Mouse (Mus musculus) brown adipose tissue, adult 24 weeks (tissue): ENCODE measurements around the gene B230104I21Rik. TPM values are rescaled to one million over a fixed set of nuclear protein-coding genes. Genes with fewer than 3 reads are reported as not detected.

Experiments
- H3K27ac ChIP-seq: fragments of 200-500 bp; replicated peaks from 2 replicates; pipeline ENCODE4 v1.5.1; 2012; ENCODE audit warnings: low read depth, mild to moderate bottlenecking, low read length
- H3K4me1 ChIP-seq: fragments of 200-500 bp; 2 replicates; pipeline ENCODE4 v1.6.1; 2012; ENCODE audit warnings: low read length, mixed read lengths; ENCODE audit not compliant: control insufficient read depth, insufficient read depth, insufficient read length
- H3K4me3 ChIP-seq: fragments of 200-500 bp; 2 replicates; pipeline ENCODE4 v1.5.1; 2012; ENCODE audit warnings: low read depth, mild to moderate bottlenecking, low read length, moderate library complexity; ENCODE audit not compliant: insufficient read depth
- polyA plus RNA-seq: library from polyadenylated mRNA; stranded (reverse); fragments of >200 nt; gene quantifications from 2 replicates; pipeline ENCODE4 v1.2.4, GENCODE M21; 2012; ENCODE audit not compliant: missing spikeins, insufficient read depth, insufficient read length

The B230104I21Rik gene
- polyA plus RNA-seq, 1 experiment: not detected

GRCm38 (mm10) chr4:154369089-154369488 is 33.2 kb downstream of the B230104I21Rik start:
- Histone ChIP-seq H3K4me3 (no peak overlapping the region), H3K27ac (no peak overlapping the region), H3K4me1 (no peaks in the 10 kb centered on the region)

- H3K4me1 ChIP-seq: no peaks in the 10 kb centered on the region
- H3K27ac ChIP-seq: no peak overlapping the region
- H3K4me3 ChIP-seq: no peak overlapping the region
These were observed 34.9 kb downstream of the B230104I21Rik start for GRCm38 (mm10) chr4:154370841-154371240.

GRCm38 (mm10) chr4:154371542-154372247 is 35.8 kb downstream of the B230104I21Rik start:
- no peak overlapping the region for H3K27ac ChIP-seq
- H3K4me1 ChIP-seq: no peaks in the 10 kb centered on the region
- no peak overlapping the region for H3K4me3 ChIP-seq

- no peak overlapping the region for H3K4me3 ChIP-seq
- H3K4me1 ChIP-seq: peaks cover 6% of the 10 kb centered on the region; the same call in 1 of the 2 replicates
- H3K27ac ChIP-seq: no peak overlapping the region
These were observed 40.2 kb downstream of the B230104I21Rik start for GRCm38 (mm10) chr4:154375939-154376625.

- Histone ChIP-seq H3K4me1 (peaks cover 6% of the 10 kb centered on the region; the same call in 1 of the 2 replicates), H3K4me3 (no peak overlapping the region), H3K27ac (no peak overlapping the region)
These were observed 42.9 kb downstream of the B230104I21Rik start for GRCm38 (mm10) chr4:154378876-154379275.

- Histone ChIP-seq H3K4me1 (no peaks in the 10 kb centered on the region), H3K4me3 (no peak overlapping the region), H3K27ac (no peak overlapping the region)
These were observed 49.3 kb downstream of the B230104I21Rik start for GRCm38 (mm10) chr4:154385208-154385607.

GRCm38 (mm10) chr4:154385918-154386317 is 50.0 kb downstream of the B230104I21Rik start:
- no peak overlapping the region for H3K27ac ChIP-seq
- H3K4me3 ChIP-seq: no peak overlapping the region
- H3K4me1 ChIP-seq: no peaks in the 10 kb centered on the region

- no peak overlapping the region for H3K4me3 ChIP-seq
- no peak overlapping the region for H3K27ac ChIP-seq
- H3K4me1 ChIP-seq: no peaks in the 10 kb centered on the region
These were observed 50.9 kb downstream of the B230104I21Rik start for GRCm38 (mm10) chr4:154386810-154387209.

GRCm38 (mm10) chr4:154389641-154390040 is 53.7 kb downstream of the B230104I21Rik start:
- H3K4me3 ChIP-seq: no peak overlapping the region
- H3K4me1 ChIP-seq: no peaks in the 10 kb centered on the region
- H3K27ac ChIP-seq: no peak overlapping the region

GRCm38 (mm10) chr4:154390333-154391080 is 54.6 kb downstream of the B230104I21Rik start:
- Histone ChIP-seq H3K4me3 (no peak overlapping the region), H3K27ac (no peak overlapping the region), H3K4me1 (no peaks in the 10 kb centered on the region)

- Histone ChIP-seq H3K4me1 (no peaks in the 10 kb centered on the region), H3K4me3 (no peak overlapping the region), H3K27ac (no peak overlapping the region)
These were observed 56.7 kb downstream of the B230104I21Rik start for GRCm38 (mm10) chr4:154392641-154393040.

- Histone ChIP-seq H3K4me1 (no peaks in the 10 kb centered on the region), H3K27ac (no peak overlapping the region), H3K4me3 (no peak overlapping the region)
These were observed 57.5 kb downstream of the B230104I21Rik start for GRCm38 (mm10) chr4:154393196-154394122.

GRCm38 (mm10) chr4:154394123-154394722 is 58.3 kb downstream of the B230104I21Rik start:
- Histone ChIP-seq H3K4me3 (no peak overlapping the region), H3K4me1 (no peaks in the 10 kb centered on the region), H3K27ac (no peak overlapping the region)

- H3K27ac ChIP-seq: no peak overlapping the region
- H3K4me3 ChIP-seq: no peak overlapping the region
- no peaks in the 10 kb centered on the region for H3K4me1 ChIP-seq
These were observed 60.9 kb downstream of the B230104I21Rik start for GRCm38 (mm10) chr4:154396652-154397301.
